Mouse (Mus musculus) ES-CJ7 (cell line): ENCODE results near the gene Dgkq.
"Not testable (repeated sequence)": the region's sequence is repeated elsewhere in the genome, so short reads cannot be mapped to it uniquely, and the experiment has no call there.

ENCODE experiments used
- DNase-seq: peaks from one replicate; pipeline ENCODE4 v3.0.0; 2011; ENCODE audit warnings: low read depth, low spot score

The Dgkq gene

DNA sequence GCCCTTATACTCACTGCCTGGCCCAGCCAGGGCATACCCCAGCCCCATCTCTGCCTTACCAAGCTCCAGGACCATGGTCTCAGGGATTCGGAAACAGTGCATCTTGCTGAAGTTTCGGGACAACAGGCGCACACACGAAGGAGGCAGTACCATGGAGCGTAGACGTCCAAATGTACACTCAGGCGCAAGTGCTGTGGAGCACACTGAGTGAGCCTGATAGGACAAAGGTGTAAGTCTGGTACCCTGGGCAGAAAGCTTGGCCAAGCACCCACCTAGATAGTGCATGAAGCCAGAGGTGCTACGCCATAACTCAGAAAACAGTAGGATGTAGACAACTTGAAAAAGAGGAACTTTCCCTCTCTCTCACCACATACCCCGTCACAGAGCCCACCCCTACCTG lies 14.1 kb downstream of the Dgkq start:
- DNase-seq: no peak

DNA sequence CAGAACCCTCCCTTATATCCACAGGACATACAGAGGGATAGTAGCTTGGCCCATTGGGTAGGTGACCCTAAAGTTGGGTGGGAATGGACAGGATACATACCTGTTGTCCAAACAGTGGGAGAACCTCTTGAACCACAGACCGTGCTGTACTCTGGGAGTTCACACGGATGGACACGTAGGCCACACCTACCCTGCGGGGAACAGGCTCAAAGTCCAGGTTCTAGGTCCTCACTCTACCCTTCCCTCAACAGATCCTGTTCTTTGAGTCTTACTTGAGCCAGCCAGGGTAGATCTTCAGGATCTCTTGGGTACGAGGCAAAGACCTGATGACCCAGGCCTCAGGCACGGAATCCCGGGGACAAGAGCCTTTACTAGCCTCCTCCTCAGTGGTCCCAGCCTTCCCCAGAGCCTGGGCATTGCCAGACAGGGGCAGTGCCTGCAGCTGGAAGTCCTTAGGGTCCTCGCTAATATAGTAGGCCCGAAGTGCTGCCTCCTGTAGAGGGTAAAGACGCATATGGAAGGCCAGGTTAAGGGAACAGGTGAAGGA lies 15.0 kb downstream of the Dgkq start:
- DNase-seq: no peak

DNA sequence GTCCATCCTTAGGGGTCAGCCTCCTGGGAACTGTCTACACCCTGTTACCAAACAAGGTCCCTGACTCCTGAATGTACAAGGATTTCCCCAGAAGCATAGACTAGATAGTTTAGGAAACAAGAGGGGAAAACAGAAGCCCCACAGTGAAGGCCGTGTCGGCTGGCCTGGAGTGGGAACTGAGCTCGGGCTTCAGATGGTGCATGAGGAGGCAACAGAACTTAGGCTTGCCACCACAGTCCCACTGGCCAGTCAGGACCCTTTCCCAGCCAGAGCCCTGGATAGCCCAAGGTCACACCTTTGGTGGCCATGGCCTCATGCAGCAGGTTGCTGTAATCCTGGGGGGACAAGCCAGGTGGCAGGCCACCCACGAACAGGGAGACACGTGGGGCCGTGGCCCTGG lies 16.1 kb downstream of the Dgkq start:
- no peak for DNase-seq

DNA sequence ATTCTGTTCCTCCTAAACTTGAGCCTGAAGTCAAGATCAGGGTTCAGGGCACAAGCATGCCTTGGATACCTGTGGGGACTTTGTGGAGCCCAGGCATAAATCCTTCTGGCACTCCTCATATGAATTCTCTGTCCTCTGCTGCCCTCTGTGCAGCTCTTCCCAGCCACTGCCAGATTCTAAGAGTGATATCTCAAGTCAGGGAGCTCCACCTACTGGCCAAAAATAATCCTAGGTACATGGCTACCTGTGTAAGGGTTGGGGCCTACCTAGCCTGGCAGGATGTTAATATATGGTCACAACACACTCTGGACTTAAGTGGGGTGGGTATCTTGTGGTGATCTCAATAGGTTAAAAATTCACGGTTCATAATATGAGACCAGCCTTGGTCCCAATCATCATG lies 17.6 kb downstream of the Dgkq start:
- DNase-seq: peak; percentile 65

DNA sequence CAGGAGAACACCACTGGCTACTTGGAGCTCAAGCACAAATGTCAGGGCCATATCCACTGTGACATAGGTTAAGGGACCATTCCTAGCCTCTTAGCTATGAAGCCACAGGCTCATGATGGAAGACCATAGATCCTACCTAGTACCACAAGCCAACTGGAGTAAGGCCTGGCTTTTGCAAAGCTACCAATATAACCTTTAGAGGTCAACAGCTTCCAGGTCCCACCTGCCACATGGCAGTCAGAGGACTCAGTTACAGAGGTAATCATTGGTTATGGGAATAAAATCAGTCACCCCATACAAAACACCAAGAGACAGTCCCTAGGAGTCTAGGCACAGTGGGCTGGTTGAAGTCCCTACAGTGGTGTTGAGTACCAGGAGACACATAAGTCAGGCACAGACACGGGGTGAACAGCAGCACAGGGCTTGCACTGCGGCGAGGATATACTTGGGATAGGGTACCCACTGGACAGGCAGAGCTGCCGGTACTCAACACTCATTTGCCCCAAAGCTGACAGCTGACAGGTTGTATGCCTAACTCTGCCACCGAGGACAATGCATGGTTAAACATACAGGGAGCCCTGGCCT lies 18.2 kb downstream of the Dgkq start:
- DNase-seq: no peak

DNA sequence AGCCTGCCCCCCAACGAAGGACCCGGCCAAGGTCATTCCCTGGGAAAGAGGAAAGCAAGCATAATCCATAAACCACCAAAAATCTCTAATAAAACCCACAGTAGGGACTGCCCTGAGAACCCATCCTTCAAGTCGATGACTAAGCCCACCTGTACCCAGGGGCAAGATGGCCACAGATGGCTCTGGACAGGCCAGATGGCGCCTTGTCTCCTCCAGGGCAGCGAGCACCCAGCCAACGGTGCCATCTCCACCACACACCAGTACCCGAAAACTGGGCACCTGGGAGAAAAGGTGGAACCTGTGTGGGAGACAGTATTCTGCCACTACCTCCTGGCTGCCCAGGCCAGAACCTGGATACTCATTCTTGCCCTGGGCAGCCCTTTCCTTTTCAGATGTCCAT lies 19.1 kb downstream of the Dgkq start:
- no peak for DNase-seq

DNA sequence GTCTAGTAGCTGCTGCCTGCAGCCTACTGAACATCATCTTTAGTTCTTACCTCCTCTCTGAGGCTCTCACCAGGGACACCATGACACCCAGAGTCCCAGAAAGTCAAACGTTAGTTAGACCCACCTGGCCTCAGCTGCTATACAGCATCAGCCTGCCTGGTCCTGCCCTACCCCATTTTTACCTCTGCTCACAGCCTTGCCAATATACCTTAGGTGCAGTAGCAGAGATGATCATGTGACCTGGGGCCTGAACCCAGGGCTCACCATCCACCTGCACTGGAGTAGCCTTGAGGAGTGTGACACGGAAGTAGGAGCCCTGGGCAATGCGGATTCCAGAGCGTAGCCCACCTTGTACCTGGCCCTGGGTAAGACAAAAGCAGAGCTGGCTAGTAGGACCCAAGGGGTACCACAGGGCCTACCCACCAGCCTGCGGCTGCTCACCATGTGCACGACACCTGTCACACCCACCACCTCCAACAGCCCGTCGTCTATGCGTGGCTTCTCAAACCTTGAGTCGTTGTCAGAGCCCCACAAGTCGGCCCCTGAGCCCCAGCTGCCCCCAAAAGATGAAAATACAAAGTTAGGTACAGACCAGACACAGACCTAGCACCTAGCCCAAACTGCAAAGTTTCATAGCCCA lies 20.4 kb downstream of the Dgkq start:
- DNase-seq: no peak

DNA sequence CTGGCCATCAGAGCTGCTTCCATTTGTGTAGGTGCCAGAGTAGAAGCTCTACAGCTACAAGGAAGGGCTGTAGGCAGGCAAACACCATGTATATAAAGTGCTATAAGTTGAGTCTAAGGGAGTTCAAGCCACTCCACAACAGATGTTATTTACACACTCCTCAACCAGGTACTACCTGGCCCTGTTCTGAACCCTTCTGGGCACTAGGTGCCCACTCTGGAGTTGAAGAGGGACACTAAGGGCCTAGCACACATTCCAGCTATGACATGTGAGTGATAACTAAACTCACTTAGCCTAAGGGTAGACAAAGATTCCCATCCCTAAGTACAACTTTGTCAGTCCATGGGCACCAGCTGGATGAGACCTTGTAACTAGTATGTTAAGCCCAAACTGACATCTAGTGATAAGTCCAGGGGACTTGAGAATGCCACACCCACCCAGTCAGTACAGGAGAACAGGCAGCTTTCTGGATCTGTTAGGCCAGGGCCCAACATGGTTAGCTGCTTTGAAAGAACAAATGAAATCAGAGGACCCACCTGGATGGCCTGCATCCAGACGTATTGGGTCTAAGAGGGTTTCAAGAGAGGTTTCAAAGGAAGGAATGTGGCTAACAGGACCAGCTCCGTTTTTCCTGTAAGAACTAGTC lies 21.5 kb downstream of the Dgkq start:
- no peak for DNase-seq

DNA sequence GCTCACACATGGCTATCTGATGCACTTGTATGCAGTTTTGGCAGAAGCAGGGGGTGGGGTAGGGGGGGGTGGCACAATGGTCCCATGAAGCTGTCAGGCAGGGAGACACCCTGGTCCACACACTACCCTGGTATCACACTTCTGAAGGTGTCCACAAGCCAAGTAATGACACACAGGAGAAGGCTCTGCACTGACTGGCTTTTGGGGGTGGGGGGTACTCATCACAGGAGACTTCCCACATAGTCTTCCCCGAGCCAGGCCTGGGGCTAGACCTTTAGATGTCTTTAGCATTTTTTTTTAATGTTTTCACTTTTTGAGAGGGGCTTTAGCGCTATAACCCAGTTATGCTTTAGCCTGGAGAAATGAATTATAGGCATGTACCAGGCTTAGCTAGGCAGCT lies 22.2 kb downstream of the Dgkq start:
- DNase-seq: no peak

DNA sequence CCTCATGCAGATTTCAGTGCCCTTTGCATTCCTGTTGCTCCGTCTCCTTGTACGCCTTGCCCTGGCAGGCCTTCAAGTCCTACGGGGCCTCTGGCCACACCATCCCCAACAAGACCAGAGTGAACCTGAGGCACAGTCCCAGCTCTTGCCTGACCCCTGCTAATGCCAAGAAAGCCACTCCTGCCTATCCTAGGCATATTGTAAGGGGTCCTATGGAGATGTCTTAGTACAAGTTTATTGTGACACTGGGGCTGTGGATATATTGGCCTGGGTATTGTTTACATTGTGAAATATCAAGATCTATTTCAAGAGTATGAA lies 23.2 kb downstream of the Dgkq start:
- no peak for DNase-seq

DNA sequence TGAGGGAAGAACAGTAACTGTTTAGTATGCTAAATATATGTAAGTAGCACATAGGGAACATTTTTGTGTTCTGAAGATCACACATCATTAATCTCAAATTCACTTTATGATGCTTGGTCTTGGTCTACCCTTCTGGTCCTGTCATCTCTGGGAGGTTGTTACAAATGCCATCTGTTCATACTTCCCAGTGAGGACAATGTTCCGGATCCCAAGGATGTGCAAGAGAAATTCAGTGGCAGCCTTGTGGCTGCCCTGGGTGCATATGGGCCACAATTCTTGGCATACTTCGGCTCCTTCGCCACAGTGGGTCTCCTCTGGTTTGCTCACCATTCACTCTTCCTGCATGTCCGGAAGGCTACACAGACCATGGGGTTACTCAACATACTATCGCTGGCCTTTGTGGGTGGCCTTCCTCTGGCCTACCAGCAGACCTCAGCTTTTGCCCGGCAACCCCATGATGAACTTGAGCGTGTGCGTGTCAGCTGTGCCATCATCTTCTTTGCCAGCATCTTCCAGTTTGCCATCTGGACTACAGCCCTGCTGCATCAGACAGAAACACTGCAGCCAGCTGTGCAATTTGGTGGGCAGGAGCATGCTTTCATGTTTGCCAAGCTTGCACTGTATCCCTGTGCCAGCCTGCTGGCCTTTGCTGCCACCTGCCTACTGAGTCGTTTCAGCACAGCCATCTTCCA lies 23.7 kb downstream of the Dgkq start:
- DNase-seq: no peak

DNA sequence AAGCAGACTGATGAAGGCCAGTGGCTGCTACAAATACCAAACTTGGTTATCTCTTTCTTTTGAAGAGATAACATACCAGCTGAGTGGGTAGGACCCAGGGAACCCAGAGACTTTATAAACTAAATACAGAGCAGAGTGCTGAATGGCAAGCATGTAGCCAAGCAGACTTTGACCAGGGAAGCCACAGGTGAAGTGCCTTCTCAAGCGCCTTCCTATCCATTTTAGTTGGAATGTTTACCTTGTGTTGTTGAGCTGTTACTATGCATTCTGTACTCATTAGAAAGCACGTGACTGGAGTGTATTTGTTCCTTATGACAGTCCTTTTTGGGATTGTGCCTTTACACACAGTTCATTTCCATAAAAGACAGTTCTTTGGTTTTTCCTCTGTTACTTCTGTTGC lies 25.8 kb downstream of the Dgkq start:
- no peak for DNase-seq

DNA sequence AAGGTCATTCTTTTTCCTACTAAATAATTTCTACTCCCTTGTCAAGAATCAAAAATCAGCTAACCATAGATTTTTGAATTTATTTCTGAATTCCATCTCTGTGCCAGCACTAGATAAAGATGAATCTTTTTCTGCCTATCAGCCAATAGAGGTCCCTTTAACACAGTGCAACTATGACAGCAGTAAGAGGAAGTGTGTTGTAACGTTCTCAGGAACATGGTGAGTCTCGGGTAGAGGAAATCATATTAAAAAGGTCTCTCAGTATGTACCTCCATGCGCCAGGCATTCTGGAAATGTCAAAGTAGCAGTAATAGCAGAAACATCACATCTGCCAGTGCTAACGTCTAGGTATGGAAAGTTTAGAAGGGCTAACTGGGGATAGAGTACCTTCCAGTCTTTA lies 33.3 kb downstream of the Dgkq start:
- DNase-seq: no peak

DNA sequence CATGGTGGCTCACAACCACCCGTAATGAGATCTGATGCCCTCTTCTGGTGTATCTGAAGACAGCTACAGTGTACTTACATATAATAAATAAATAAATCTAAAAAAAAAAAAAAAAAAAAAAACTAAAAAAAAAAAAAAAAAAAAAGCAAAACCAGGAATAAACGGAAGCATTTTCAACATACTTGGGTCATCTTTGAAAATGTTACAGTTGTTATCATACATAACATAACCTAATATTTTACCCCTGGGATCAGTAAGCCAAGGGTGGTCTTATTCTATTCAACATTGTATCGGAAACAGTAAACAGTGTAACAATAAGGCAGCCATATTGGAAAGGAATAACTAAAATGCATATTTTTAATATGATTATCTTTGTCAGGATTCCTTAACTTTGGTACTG lies 35.4 kb downstream of the Dgkq start:
- not testable (repeated sequence) for DNase-seq

DNA sequence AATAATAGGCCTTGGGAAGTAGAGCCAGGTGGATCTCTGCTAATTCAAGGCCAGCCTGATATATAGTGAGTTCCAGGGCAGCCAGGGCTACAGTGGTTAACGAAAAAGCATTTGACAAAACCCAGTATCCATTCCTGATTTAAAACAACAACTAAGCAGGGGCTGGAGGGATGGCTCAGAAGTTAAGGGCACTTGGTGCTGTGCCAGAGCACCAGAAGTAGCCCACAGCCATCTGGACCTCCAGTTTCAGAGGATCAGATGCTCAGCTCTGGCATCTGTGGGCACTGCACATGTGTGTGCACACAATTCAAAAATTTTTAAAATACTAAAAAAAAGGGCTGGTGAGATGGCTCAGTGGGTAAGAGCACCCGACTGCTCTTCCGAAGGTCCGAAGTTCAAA lies 35.8 kb downstream of the Dgkq start:
- no peak for DNase-seq

DNA sequence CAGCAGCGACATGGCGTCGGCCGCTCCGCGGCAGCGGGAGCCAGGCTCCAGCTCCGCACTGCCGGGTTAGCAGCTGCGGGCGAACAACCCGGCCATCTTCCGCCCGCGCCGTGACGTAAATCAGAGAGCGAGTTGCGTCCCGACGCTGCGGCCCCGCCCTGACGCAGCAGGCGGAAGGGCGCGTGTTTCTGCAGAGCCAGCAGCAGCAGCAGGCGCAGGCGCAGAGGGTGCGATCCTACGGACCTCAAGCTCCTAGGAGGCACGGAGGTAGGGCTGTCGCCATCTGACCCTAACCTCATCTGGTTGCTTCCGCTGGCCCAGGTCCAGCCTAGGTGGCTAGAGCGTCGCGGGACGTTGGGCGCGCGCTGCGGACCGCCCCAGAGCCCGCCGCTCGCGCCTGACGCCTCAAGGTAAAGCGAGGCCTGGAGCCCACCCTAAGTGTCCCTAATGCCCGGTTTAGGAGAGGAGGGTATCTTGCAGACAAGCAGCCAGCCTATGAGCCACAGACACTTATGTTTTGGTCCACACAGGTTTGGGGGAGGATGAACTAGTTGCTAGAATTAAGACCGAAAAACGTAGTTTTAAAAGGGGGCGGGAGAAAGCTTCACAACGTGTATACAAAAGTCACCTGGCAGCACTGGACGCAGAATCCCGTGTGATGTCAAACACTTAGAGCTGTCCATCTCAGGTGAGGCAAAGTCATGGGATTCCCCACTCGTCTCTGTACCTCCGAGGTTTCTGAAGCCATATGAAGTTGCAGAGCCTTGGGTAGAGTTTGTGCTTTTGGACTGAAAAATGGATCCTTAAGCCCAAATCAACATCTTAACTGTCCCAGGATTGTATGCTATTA lies 39.6 kb downstream of the Dgkq start, which contains the start of the genes Gak and Tmem175:
TSS of gene Gak (minus strand) at position 122 of the 850 bp plus-strand sequence.
TSS of gene Tmem175 (plus strand) at position 137 of the 850 bp plus-strand sequence.
- peak; percentile 96 for DNase-seq

DNA sequence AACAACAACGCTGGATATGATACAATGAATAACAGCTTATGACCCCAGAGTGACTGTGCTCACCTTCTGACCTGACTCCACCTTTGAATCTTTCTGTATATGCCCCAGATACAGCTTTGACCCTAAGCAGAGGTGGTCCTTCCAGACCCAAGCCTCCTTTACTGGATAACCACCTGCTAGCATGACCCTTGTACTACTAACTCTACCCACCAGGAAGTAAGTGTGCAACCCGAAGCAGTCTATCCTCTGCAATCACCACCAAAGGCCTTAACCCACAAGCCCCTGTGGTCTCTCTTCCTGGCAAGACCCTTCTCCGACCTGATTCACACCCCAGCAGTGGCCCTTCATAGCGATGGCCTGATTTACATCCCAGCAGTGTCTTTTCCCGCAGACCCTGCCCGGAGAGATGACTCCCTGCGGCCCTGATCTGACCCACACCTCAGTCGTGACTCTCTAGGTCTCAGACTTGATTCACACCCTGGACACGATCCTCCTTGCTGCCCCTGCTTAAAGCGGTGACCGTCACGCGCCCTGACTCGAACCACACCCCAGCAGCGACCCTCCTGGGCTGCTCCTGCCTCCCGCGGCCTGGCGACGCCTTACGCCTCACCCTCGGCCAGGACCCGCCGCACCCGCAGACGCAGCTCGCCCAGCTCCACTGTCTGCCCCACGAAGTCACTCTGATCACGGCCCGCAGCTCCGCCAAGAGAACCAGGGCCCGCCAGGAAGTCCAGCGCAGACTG lies 40.4 kb downstream of the Dgkq start:
- DNase-seq: peak; percentile 30

DNA sequence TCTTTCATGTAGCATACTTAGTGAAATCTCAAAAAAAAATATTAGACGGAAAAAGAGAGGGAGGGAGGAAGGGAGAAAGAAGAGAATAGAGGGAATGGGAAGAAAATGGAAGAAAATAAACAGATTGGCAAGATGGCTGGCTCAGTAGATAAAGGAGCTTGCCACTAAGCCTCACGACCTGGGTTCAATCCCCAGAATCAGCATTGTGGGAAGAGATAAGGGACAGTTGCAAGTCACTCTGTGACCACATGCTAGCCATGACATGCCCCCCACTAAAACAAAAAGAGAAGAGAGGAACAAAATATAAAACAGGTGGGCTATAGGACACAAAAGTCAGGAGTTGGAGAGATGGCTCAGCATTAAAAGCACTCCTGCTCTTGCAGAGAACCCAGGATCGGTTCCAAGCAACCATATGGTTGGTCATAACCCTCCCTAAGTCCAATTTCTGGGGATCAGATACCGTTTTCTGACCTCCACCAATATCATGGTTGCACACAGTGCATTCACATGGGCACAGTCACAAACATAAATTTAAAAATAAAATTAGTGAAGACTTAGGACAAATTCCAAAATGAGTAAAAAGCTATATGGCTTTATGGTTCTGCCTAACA lies 43.3 kb downstream of the Dgkq start:
- no peak for DNase-seq

DNA sequence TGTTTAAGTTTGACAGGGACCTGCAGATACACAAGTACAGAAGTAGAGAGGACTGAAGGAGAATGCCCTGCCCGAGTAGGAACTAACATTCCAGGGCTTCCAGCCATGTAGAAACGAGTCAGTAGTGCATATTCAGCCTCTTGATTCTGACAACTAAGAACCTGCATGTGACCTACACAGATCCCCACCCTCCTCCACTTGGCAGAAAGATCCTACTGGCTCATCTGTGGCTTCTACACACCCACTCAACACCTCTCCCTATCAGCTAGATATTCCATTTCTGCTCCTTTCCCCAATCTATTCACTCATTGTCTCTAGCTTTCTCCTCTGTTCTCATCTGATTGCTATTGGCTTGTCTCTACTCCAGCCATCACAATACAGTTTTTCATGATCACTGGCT lies 47.6 kb downstream of the Dgkq start:
- no peak for DNase-seq

DNA sequence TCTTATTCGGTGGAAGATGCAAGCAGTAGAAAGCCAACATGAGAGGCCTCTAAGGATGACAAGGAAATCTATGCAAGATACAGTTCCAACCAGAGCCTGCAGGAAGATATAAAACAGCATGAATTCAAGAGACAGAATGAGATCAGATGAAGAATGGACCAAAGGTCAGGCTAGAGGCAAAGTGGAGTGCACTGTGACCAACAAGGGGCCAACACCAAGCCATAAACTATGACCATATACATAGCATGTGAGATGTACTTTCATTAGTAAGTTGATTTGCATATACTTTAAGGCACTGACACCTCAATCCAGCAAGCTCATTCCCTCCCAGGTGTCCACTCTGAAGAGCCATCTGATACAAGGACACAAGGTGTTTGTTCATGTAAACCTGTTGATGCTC lies 59.0 kb downstream of the Dgkq start:
- no peak for DNase-seq
